Mouse (Mus musculus): ENCODE measurements around the gene Galnt12.

- TF ChIP-seq MAFK (IDR thresholded peaks at IDR 0.05; ENCODE audit: insufficient read depth, low read depth, low read length): no peak
- no peak for TF ChIP-seq CHD2 (IDR thresholded peaks at IDR 0.05; ENCODE audit: low read depth, low read length)
- no peak for TF ChIP-seq ZC3H11A (IDR thresholded peaks at IDR 0.05; ENCODE audit: borderline replicate concordance, low read depth, low read length)
- no peak for TF ChIP-seq HCFC1 (IDR thresholded peaks at IDR 0.05; ENCODE audit: borderline replicate concordance, insufficient read depth, low read length)
These were observed 53.6 kb downstream of the Galnt12 start for GRCm38 (mm10) chr4:47145341-47145740.
